Mouse (Mus musculus) heart, embryonic 13.5 days (tissue): Measurements from ENCODE around the gene Pitpnb. TPM values are rescaled to one million over a fixed set of nuclear protein-coding genes. Genes with fewer than 3 reads are reported as not detected.

Experiments used
- ATAC-seq: fragments of 200-750 bp; cut with Nextera tagmentation; 2 replicates; pipeline ENCODE4 v1.8.0; 2017; ENCODE audit warnings: moderate TSS enrichment; ENCODE audit not compliant: insufficient number of reproducible peaks, low FRiP score, low TSS enrichment; ENCODE audit errors: extremely low read depth
- H3K27ac ChIP-seq: fragments of 300-500 bp; sonication (generic); replicated peaks from 2 replicates; pipeline ENCODE4 v1.5.1; 2015; ENCODE audit warnings: moderate library complexity, mild to moderate bottlenecking, inconsistent platforms
- H3K27me3 ChIP-seq: fragments of 300-500 bp; sonication (generic); replicated peaks from 2 replicates; pipeline ENCODE4 v1.6.1; 2015; ENCODE audit warnings: mild to moderate bottlenecking, inconsistent platforms
- H3K36me3 ChIP-seq: fragments of 300-500 bp; sonication (generic); 2 replicates; pipeline ENCODE4 v1.6.1; 2015; ENCODE audit warnings: mild to moderate bottlenecking, inconsistent platforms
- H3K4me1 ChIP-seq: fragments of 300-500 bp; sonication (generic); 2 replicates; pipeline ENCODE4 v1.6.1; 2015; ENCODE audit warnings: inconsistent platforms
- H3K4me2 ChIP-seq: fragments of 300-500 bp; sonication (generic); 2 replicates; pipeline ENCODE4 v1.6.1; 2015; ENCODE audit warnings: inconsistent platforms, mild to moderate bottlenecking, moderate library complexity
- H3K4me3 ChIP-seq: fragments of 300-500 bp; sonication (generic); 2 replicates; pipeline ENCODE4 v1.5.1; 2015; ENCODE audit warnings: moderate library complexity, mild to moderate bottlenecking, inconsistent platforms
- H3K9ac ChIP-seq: fragments of 300-500 bp; sonication (generic); 2 replicates; pipeline ENCODE4 v1.6.1; 2015; ENCODE audit warnings: inconsistent platforms, mild to moderate bottlenecking, moderate library complexity
- H3K9me3 ChIP-seq: fragments of 300-500 bp; sonication (generic); 2 replicates; pipeline ENCODE4 v1.6.1; 2016; ENCODE audit warnings: inconsistent platforms
- WGBS: fragments of 180-500 bp; shearing (Covaris S2); methylation state at CpG from one replicate; pipeline ENCODE4 v1.1.7; 2015; ENCODE audit warnings: mixed read lengths; 5-methylcytosine and 5-hydroxymethylcytosine counted together
- polyA plus RNA-seq: library from polyadenylated mRNA; unstranded; fragments of >200 nt; fragmentation: Nextera tagmentation; extraction: Ambion mirVana; gene quantifications from 2 replicates; pipeline ENCODE4 v1.2.1, GENCODE M21; 2015

The Pitpnb gene
- polyA plus RNA-seq, 1 experiment from 2014 or later, result 72.8 TPM

GRCm38 (mm10) chr5:111344721-111345400 is 14.3 kb downstream of the Pitpnb start:
- Histone ChIP-seq H3K4me2 (no peak overlapping the region), H3K4me3 (no peak overlapping the region), H3K9me3 (no peaks in the 10 kb centered on the region), H3K27ac (no peak overlapping the region), H3K27me3 (no peaks in the 10 kb centered on the region), H3K4me1 (no peaks in the 10 kb centered on the region), H3K9ac (no peak overlapping the region), H3K36me3 (peaks cover 98% of the 10 kb centered on the region)
- WGBS, result 80% methylated on average over 2 of the region's 2 CpGs
- ATAC-seq, result no peak

GRCm38 (mm10) chr5:111356811-111357617 is 26.5 kb downstream of the Pitpnb start:
- WGBS, result 87% methylated on average over 12 of the region's 12 CpGs
- H3K4me3 ChIP-seq, result no peak overlapping the region
- no peaks in the 10 kb centered on the region for H3K4me1 ChIP-seq
- H3K9me3 ChIP-seq, result no peaks in the 10 kb centered on the region
- H3K36me3 ChIP-seq, result peaks cover 64% of the 10 kb centered on the region
- no peak overlapping the region for H3K4me2 ChIP-seq
- no peak for ATAC-seq
- H3K9ac ChIP-seq, result no peak overlapping the region
- no peaks in the 10 kb centered on the region for H3K27me3 ChIP-seq
- no peak overlapping the region for H3K27ac ChIP-seq

GRCm38 (mm10) chr5:111360546-111360945 is 30.0 kb downstream of the Pitpnb start:
- Histone ChIP-seq H3K36me3 (peaks cover 82% of the 10 kb centered on the region), H3K9me3 (no peaks in the 10 kb centered on the region), H3K9ac (no peak overlapping the region), H3K4me2 (no peak overlapping the region), H3K4me1 (no peaks in the 10 kb centered on the region), H3K27ac (no peak overlapping the region), H3K27me3 (no peaks in the 10 kb centered on the region), H3K4me3 (no peak overlapping the region)
- WGBS, result 68% methylated on average over 5 of the region's 5 CpGs
- ATAC-seq, result no peak

GRCm38 (mm10) chr5:111361058-111361457 is 30.5 kb downstream of the Pitpnb start:
- ATAC-seq, result no peak
- H3K9ac ChIP-seq, result no peak overlapping the region
- H3K9me3 ChIP-seq, result no peaks in the 10 kb centered on the region
- H3K4me2 ChIP-seq, result no peak overlapping the region
- H3K27ac ChIP-seq, result no peak overlapping the region
- no peaks in the 10 kb centered on the region for H3K27me3 ChIP-seq
- WGBS, result 74% methylated on average over 8 of the region's 8 CpGs
- H3K4me1 ChIP-seq, result no peaks in the 10 kb centered on the region
- H3K36me3 ChIP-seq, result peaks cover 78% of the 10 kb centered on the region
- H3K4me3 ChIP-seq, result no peak overlapping the region

GRCm38 (mm10) chr5:111361846-111362245 is 31.3 kb downstream of the Pitpnb start:
- Histone ChIP-seq H3K4me3 (no peak overlapping the region), H3K9ac (no peak overlapping the region), H3K4me1 (no peaks in the 10 kb centered on the region), H3K4me2 (no peak overlapping the region), H3K9me3 (no peaks in the 10 kb centered on the region), H3K36me3 (peaks cover 77% of the 10 kb centered on the region), H3K27me3 (no peaks in the 10 kb centered on the region), H3K27ac (no peak overlapping the region)
- no peak for ATAC-seq
- 81% methylated on average over 7 of the region's 7 CpGs for WGBS

- H3K4me1 ChIP-seq, result no peaks in the 10 kb centered on the region
- peaks cover 75% of the 10 kb centered on the region for H3K36me3 ChIP-seq
- H3K27ac ChIP-seq, result no peak overlapping the region
- WGBS, result 76% methylated on average over 6 of the region's 6 CpGs
- H3K4me3 ChIP-seq, result no peak overlapping the region
- ATAC-seq, result no peak
- H3K9me3 ChIP-seq, result no peaks in the 10 kb centered on the region
- no peaks in the 10 kb centered on the region for H3K27me3 ChIP-seq
- H3K9ac ChIP-seq, result no peak overlapping the region
- H3K4me2 ChIP-seq, result no peak overlapping the region
Measured at GRCm38 (mm10) chr5:111363446-111364062, 33.0 kb downstream of the Pitpnb start.

GRCm38 (mm10) chr5:111364533-111364932 is 34.0 kb downstream of the Pitpnb start:
- no peak overlapping the region for H3K4me2 ChIP-seq
- H3K4me3 ChIP-seq, result no peak overlapping the region
- no peaks in the 10 kb centered on the region for H3K27me3 ChIP-seq
- peaks cover 75% of the 10 kb centered on the region for H3K36me3 ChIP-seq
- ATAC-seq, result no peak
- H3K27ac ChIP-seq, result no peak overlapping the region
- 34% methylated on average over 3 of the region's 3 CpGs for WGBS
- H3K9me3 ChIP-seq, result no peaks in the 10 kb centered on the region
- no peaks in the 10 kb centered on the region for H3K4me1 ChIP-seq
- H3K9ac ChIP-seq, result no peak overlapping the region

- no peak overlapping the region for H3K27ac ChIP-seq
- H3K27me3 ChIP-seq, result no peaks in the 10 kb centered on the region
- peaks cover 75% of the 10 kb centered on the region for H3K36me3 ChIP-seq
- H3K9ac ChIP-seq, result no peak overlapping the region
- no peak overlapping the region for H3K4me2 ChIP-seq
- no peak overlapping the region for H3K4me3 ChIP-seq
- no peak for ATAC-seq
- H3K4me1 ChIP-seq, result no peaks in the 10 kb centered on the region
- no peaks in the 10 kb centered on the region for H3K9me3 ChIP-seq
- WGBS, result 86% methylated on average over 5 of the region's 5 CpGs
Measured at GRCm38 (mm10) chr5:111366140-111366539, 35.6 kb downstream of the Pitpnb start.

GRCm38 (mm10) chr5:111367937-111368517 is 37.5 kb downstream of the Pitpnb start:
- no peak for ATAC-seq
- Histone ChIP-seq H3K27me3 (no peaks in the 10 kb centered on the region), H3K4me3 (no peak overlapping the region), H3K9ac (no peak overlapping the region), H3K27ac (no peak overlapping the region), H3K36me3 (peaks cover 77% of the 10 kb centered on the region), H3K4me1 (no peaks in the 10 kb centered on the region), H3K4me2 (no peak overlapping the region), H3K9me3 (no peaks in the 10 kb centered on the region)
- 90% methylated on average over 11 of the region's 11 CpGs for WGBS

- no peaks in the 10 kb centered on the region for H3K27me3 ChIP-seq
- H3K9ac ChIP-seq, result no peak overlapping the region
- H3K4me2 ChIP-seq, result no peak overlapping the region
- H3K4me1 ChIP-seq, result no peaks in the 10 kb centered on the region
- no peak for ATAC-seq
- H3K36me3 ChIP-seq, result peaks cover 78% of the 10 kb centered on the region
- no peak overlapping the region for H3K4me3 ChIP-seq
- no peaks in the 10 kb centered on the region for H3K9me3 ChIP-seq
- 92% methylated on average over 5 of the region's 5 CpGs for WGBS
- H3K27ac ChIP-seq, result no peak overlapping the region
Measured at GRCm38 (mm10) chr5:111368576-111368975, 38.0 kb downstream of the Pitpnb start.

GRCm38 (mm10) chr5:111375616-111376015 is 45.1 kb downstream of the Pitpnb start:
- H3K4me1 ChIP-seq, result no peaks in the 10 kb centered on the region
- H3K36me3 ChIP-seq, result peaks cover 96% of the 10 kb centered on the region
- no peak overlapping the region for H3K4me3 ChIP-seq
- no peak overlapping the region for H3K27ac ChIP-seq
- WGBS, result 90% methylated on average over 4 of the region's 4 CpGs
- no peak overlapping the region for H3K4me2 ChIP-seq
- H3K9ac ChIP-seq, result no peak overlapping the region
- H3K27me3 ChIP-seq, result no peaks in the 10 kb centered on the region
- no peak for ATAC-seq
- no peaks in the 10 kb centered on the region for H3K9me3 ChIP-seq
